ENCODE assay signal across 13 mouse cellular contexts in the genomic region with DNA sequence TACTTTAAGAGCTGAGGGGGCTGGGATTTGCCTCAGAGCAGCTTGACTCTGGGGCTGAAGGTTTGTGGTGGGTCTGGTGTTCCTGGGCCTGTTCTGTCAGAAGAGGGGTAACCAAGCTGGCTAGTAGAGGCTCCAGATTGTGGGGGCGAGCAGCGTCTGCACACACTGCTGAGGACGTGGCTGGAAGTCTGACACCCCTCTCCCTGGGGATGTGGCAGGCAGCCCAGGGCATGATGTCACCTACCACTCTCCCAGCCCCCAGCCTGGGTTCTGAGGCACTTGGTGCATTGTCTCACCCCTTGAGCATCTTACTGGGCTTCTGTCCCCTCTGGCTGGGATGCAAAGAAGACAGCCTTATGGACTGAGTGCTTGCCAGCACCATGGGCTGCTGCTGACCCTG. TPM values are rescaled to one million over a fixed set of nuclear protein-coding genes. Genes with fewer than 3 reads are reported as not detected.
DNase-seq lines count a peak whose midpoint lies in the region.
"Had no signal": no experiment of that assay in that cellular context is flagged by ENCODE, and none has a peak within 500 bp of the region (broad histone marks: within the 10 kb centered on the region; RNA-seq: fewer than 3 reads in every experiment).

No protein-coding gene starts in this region.

- no peaks in the 10 kb centered on the region for H3K36me3 ChIP-seq in heart, embryonic 10.5 days
- H3K36me3 ChIP-seq: limb, embryonic 10.5 days; liver, embryonic 15.5 days had no signal

- H3K4me1 ChIP-seq in heart, embryonic 10.5 days = 0 out of 2 replicates have a peak, but pooled peaks cover 3% of the 10 kb centered on the region
- H3K4me1 ChIP-seq: liver, embryonic 15.5 days had no signal

- H3K4me3 ChIP-seq in heart, embryonic 10.5 days = no peak overlapping the region
- H3K4me3 ChIP-seq: limb, embryonic 10.5 days; liver, embryonic 15.5 days had no signal

- peaks cover 79% of the 10 kb centered on the region for H3K27me3 ChIP-seq in heart, embryonic 10.5 days (ENCODE audit: insufficient read depth, poor library complexity, severe bottlenecking)
- H3K27me3 ChIP-seq: liver, embryonic 15.5 days had no signal

- H3K27ac ChIP-seq in heart, embryonic 10.5 days = no peak overlapping the region
- H3K27ac ChIP-seq: limb, embryonic 10.5 days; liver, embryonic 15.5 days had no signal

- WGBS in heart, embryonic 10.5 days = 48% methylated on average over 3 of the region's 3 CpGs

- intact Hi-C loops in heart, postnatal 25 days (cut with DNase I) = no loop called here

- no peaks in the 10 kb centered on the region for H3K9me3 ChIP-seq in heart, embryonic 10.5 days
- H3K9me3 ChIP-seq: limb, embryonic 10.5 days; liver, embryonic 15.5 days had no signal

- DNase-seq in heart, adult 11 months = peak; percentile 95
- DNase-seq in heart, embryonic 10.5 days (ENCODE audit: low spot score) = no peak
- peak; percentile 7 for DNase-seq in Muller cell, postnatal 12 days (ENCODE audit: inconsistent ontology term)
- peak; percentile 33 to 51 for DNase-seq in gastrocnemius, adult 8-10 months (ENCODE audit: low spot score in 2 of 2)
- peak; percentile 60 for DNase-seq in heart, postnatal 25 days (ENCODE audit: low spot score)
- no peak for DNase-seq in kidney, postnatal 36 days
- no peak for DNase-seq in cerebellum, postnatal 36 days
- DNase-seq: right cerebral cortex, adult 18-20 months; thymus, postnatal 14 days had no signal

RNA-seq across cellular contexts. Expression of a gene that starts 34.2 kb away (rescaled TPM):
- 0.33 and 0.52 TPM in 2 replicates for polyA plus RNA-seq in heart, embryonic 10.5 days (2016; fragmentation: Nextera tagmentation; extraction: Ambion mirVana)
- 10 to 100 TPM; 14.5 to 18.4 (median 17.5) TPM for total RNA-seq in gastrocnemius, adult 8-10 months (2022)
- 10 to 100 TPM; 13.2 to 14.5 TPM for total RNA-seq in heart, postnatal 25 days (2021)
- total RNA-seq: common myeloid progenitor, adult 5-6 weeks; hematopoietic stem cell, adult 5-6 weeks had no signal

Comparison
In these comparisons a context has a peak if more than half of its experiments do, and no peak if none do; other contexts are left out.
1. DNase-seq: peak in heart, adult 11 months (single experiment), Muller cell, postnatal 12 days (single experiment), gastrocnemius, adult 8-10 months (2 of 2) and heart, postnatal 25 days (single experiment); none in heart, embryonic 10.5 days (single experiment), kidney, postnatal 36 days (0 of 2) and cerebellum, postnatal 36 days (0 of 2).